Mouse (Mus musculus) adipocyte (in vitro differentiated cells): ENCODE results near the gene Selplg.

ENCODE experiments used
- DNase-seq: peaks from one replicate; pipeline ENCODE4 v3.0.0-alpha.2; 2016; ENCODE audit warnings: low spot score

Gene Selplg

DNA sequence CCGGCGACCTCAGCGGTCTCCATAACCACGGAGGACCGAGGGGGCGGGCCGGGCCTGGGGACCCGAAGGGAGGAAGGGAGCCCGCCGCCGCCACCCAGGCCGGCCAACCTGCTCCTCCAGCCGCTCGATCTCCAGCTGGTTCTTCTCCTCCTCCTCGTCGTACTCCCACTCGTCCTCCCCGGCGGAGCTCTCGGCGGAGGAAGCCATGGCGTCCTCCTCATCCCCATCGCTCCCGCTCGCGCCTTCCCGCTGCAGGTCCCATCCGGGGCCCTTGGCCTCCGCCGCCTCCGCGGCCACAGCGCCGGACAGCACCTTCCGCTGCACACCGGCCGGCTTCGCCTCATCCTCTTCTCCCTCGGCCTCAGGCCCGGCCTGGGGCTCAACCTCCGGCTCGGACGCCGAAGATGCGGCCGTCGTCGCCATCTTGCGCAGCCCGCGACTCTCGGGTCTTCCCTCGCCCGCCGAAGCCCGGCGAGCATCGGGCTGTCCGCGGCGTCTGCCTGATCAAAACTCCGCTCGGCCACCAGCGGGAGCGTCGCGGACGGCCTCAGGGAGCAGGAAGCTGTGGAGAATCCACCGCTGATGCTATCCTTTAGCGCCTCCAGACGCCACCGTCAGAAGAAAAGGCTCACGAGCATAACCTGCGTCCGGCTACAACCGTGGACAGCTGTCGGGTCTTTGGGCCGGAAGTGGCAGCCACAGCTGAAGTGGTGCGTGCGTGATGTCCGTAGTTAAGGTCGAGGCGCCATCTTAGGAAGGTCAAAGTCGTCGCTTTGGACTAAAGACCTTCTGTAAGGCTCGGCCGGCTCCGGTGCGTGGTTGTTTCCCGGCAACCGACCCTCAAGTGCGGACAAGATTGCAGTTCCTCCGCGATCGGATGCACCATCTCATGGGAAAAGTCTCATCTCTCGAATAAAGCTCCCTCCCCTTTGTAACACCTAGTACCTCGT is 61.0 kb downstream of the Selplg start:
- DNase-seq = peak; percentile 91

DNA sequence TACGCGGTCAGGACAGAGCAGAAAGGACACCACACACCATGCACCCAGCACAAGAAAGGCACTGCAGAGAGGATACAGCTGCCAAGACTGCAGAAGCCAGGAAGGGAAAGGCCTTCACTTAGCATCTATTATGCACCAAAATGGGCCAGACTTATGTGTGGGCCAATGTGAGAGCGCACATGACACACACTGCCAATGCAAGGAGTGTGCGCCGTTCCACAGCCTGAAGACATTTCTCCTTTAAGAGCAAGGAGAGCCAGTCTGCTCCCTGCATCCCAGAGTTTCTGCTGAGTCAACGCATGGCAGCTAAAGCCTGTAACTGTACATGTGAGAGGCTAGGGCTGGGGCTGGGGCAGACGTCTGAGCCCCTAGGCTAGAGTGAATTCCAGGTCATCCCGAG is 63.6 kb downstream of the Selplg start:
- DNase-seq = no peak
